Comparison of ENCODE assay signal across 8 mouse cellular contexts in the genomic region with DNA sequence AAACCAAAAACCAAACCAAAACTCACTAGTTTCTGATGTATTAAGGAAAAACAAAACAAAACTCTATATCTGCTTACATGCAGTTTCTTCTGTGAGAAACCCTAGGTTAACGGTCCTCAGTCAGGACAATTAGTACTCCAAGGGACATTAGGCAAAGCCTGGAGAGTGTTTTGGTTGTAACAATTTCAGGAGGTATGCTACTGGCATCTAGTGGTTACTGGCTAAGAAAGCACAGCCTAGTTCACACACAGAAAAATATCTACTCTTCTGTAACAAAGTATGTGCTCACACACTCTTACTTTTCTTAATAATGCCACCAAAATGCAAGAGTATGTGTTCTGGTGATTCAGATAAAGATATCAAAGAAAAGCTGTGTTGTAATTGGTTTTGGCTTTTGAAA. TPM values are rescaled to one million over a fixed set of nuclear protein-coding genes. Genes with fewer than 3 reads are reported as not detected.
DNase-seq lines count a peak whose midpoint lies in the region; ATAC-seq lines count a peak whose summit lies in the region.

No protein-coding gene starts in this region.

- no peaks in the 10 kb centered on the region for H3K9me3 ChIP-seq in hindbrain, embryonic 11.5 days (ENCODE audit: control insufficient read depth, low read length)
- H3K9me3 ChIP-seq in midbrain, embryonic 16.5 days (replicated peaks; ENCODE audit: control insufficient read depth, low read length, poor library complexity, severe bottlenecking) = no peaks in the 10 kb centered on the region

- 39% methylated on average over 1 of the region's 1 CpGs for WGBS in hindbrain, embryonic 11.5 days
- 9% methylated on average over 1 of the region's 1 CpGs for WGBS in midbrain, embryonic 16.5 days

- H3K36me3 ChIP-seq in hindbrain, embryonic 11.5 days (ENCODE audit: control insufficient read depth, insufficient read depth, low read length) = peaks cover 2% of the 10 kb centered on the region; the same call in 1 of the 2 replicates
- peaks cover 11% of the 10 kb centered on the region; the same call in 1 of the 2 replicates for H3K36me3 ChIP-seq in midbrain, embryonic 16.5 days (ENCODE audit: control insufficient read depth, insufficient read depth, low read length)

- ATAC-seq in hindbrain, embryonic 11.5 days (ENCODE audit: low FRiP score) = no peak
- no peak for ATAC-seq in midbrain, embryonic 16.5 days

- no peak overlapping the region for H3K27ac ChIP-seq in hindbrain, embryonic 11.5 days (ENCODE audit: low read depth, low read length)
- H3K27ac ChIP-seq in midbrain, embryonic 16.5 days (ENCODE audit: low read length) = peak overlapping the region; percentile 33; the same call in 1 of the 2 replicates

- peak overlapping the region; percentile 49; the same call in 1 of the 2 replicates for H3K4me2 ChIP-seq in hindbrain, embryonic 11.5 days (replicated peaks; ENCODE audit: low read depth, low read length)
- H3K4me2 ChIP-seq in midbrain, embryonic 16.5 days (ENCODE audit: low read length) = peak overlapping the region; percentile 63

- no peaks in the 10 kb centered on the region for H3K4me1 ChIP-seq in hindbrain, embryonic 11.5 days (replicated peaks; ENCODE audit: control insufficient read depth, insufficient read depth, low read length)
- peaks cover 15% of the 10 kb centered on the region for H3K4me1 ChIP-seq in midbrain, embryonic 16.5 days (ENCODE audit: control insufficient read depth, insufficient read depth, low read length)

- no peaks in the 10 kb centered on the region for H3K27me3 ChIP-seq in hindbrain, embryonic 11.5 days (ENCODE audit: control insufficient read depth, insufficient read depth, low read length)
- H3K27me3 ChIP-seq in midbrain, embryonic 16.5 days (ENCODE audit: control insufficient read depth, insufficient read depth, low read depth, low read length) = no peaks in the 10 kb centered on the region

- peak; percentile 54 for DNase-seq in kidney, adult 9 months
- DNase-seq in kidney, adult 18-20 months = no peak
- peak; percentile 27 for DNase-seq in ZHBTc4 (ENCODE audit: low read depth, low spot score)
- DNase-seq in hindbrain, embryonic 11.5 days (ENCODE audit: low spot score) = peak; percentile 6
- no peak for DNase-seq in right cerebral cortex, adult 18-20 months
- no peak for DNase-seq in layer of hippocampus, adult 18-20 months (ENCODE audit: low spot score in 2 of 2)
- DNase-seq in cerebellum, adult 11 months = no peak

- no peak overlapping the region for H3K4me3 ChIP-seq in hindbrain, embryonic 11.5 days (ENCODE audit: low read depth, low read length)
- peak overlapping the region; percentile 56 for H3K4me3 ChIP-seq in midbrain, embryonic 16.5 days (ENCODE audit: low read depth, low read length)

- H3K9ac ChIP-seq in hindbrain, embryonic 11.5 days (ENCODE audit: low read depth, low read length) = no peak overlapping the region
- H3K9ac ChIP-seq in midbrain, embryonic 16.5 days (ENCODE audit: low read depth, low read length) = peak overlapping the region; percentile 58

RNA-seq across cellular contexts. Expression of gene Zfp786, which starts 1.7 kb away (rescaled TPM):
- polyA plus RNA-seq in hindbrain, embryonic 11.5 days (2014; fragmentation: Nextera tagmentation; extraction: Ambion mirVana) = 6.6 and 6.9 TPM in 2 replicates
- 19.5 and 20.9 TPM in 2 replicates for polyA plus RNA-seq in midbrain, embryonic 16.5 days (2015; fragmentation: Nextera tagmentation; extraction: Ambion mirVana)
- total RNA-seq in layer of hippocampus, adult 18-20 months (2021) = 1 to 10 TPM; 4.9 to 5.0 TPM

RNA-seq across cellular contexts. Expression of gene Zfp398, which starts 6.5 kb away (rescaled TPM):
- 9.1 and 13.8 TPM in 2 replicates for polyA plus RNA-seq in hindbrain, embryonic 11.5 days (2014; fragmentation: Nextera tagmentation; extraction: Ambion mirVana)
- 18.9 and 19.6 TPM in 2 replicates for polyA plus RNA-seq in midbrain, embryonic 16.5 days (2015; fragmentation: Nextera tagmentation; extraction: Ambion mirVana)
- total RNA-seq in layer of hippocampus, adult 18-20 months (2021) = 10 to 100 TPM; 20.1 to 23.8 TPM

RNA-seq across cellular contexts. Expression of gene Pdia4, which starts 15.7 kb away (rescaled TPM):
- polyA plus RNA-seq in hindbrain, embryonic 11.5 days (2014; fragmentation: Nextera tagmentation; extraction: Ambion mirVana) = 282 and 285 TPM in 2 replicates
- polyA plus RNA-seq in midbrain, embryonic 16.5 days (2015; fragmentation: Nextera tagmentation; extraction: Ambion mirVana) = 147 and 150 TPM in 2 replicates
- total RNA-seq in layer of hippocampus, adult 18-20 months (2021) = 10 to 100 TPM; 73.1 to 74.2 TPM

RNA-seq across cellular contexts. Expression of gene Zfp282, which starts 48.1 kb away (rescaled TPM):
- 13.1 and 13.2 TPM in 2 replicates for polyA plus RNA-seq in hindbrain, embryonic 11.5 days (2014; fragmentation: Nextera tagmentation; extraction: Ambion mirVana)
- 22.8 and 23.8 TPM in 2 replicates for polyA plus RNA-seq in midbrain, embryonic 16.5 days (2015; fragmentation: Nextera tagmentation; extraction: Ambion mirVana)
- total RNA-seq in layer of hippocampus, adult 18-20 months (2021) = 10 to 100 TPM; 11.9 to 12.2 TPM

Comparison
In these comparisons a context has a peak if more than half of its experiments do, and no peak if none do; other contexts are left out.
1. DNase-seq: peak in kidney, adult 9 months (single experiment), ZHBTc4 (single experiment) and hindbrain, embryonic 11.5 days (single experiment); none in kidney, adult 18-20 months (single experiment), right cerebral cortex, adult 18-20 months (single experiment), layer of hippocampus, adult 18-20 months (0 of 2) and cerebellum, adult 11 months (single experiment).